ENCODE assay signal across 8 mouse cellular contexts in genomic region chr3:97938814-97939526, GRCm38 (mm10). TPM values are rescaled to one million over a fixed set of nuclear protein-coding genes. Genes with fewer than 3 reads are reported as not detected.
DNase-seq lines count a peak whose midpoint lies in the region; ATAC-seq and TF ChIP-seq lines count a peak whose summit lies in the region.

No protein-coding gene starts in this region.

- peak; percentile 33 for DNase-seq in R1 (ENCODE audit: low read depth, low spot score)
- DNase-seq in liver, postnatal 0 days: no peak
- no peak for DNase-seq in gastrocnemius, adult 18-20 months (ENCODE audit: low spot score)
- DNase-seq in cerebellum, postnatal 14 days: no peak
- DNase-seq in left cerebral cortex, adult 8-10 months (ENCODE audit: low spot score in 2 of 2): no peak

- no peaks in the 10 kb centered on the region for H3K9me3 ChIP-seq in heart, embryonic 11.5 days (replicated peaks; ENCODE audit: control insufficient read depth, low read length)
- H3K9me3 ChIP-seq in heart, embryonic 12.5 days (replicated peaks): no peaks in the 10 kb centered on the region
- no peaks in the 10 kb centered on the region for H3K9me3 ChIP-seq in forebrain, embryonic 16.5 days (ENCODE audit: control insufficient read depth, low read length)
- H3K9me3 ChIP-seq in liver, postnatal 0 days (ENCODE audit: low read length): no peaks in the 10 kb centered on the region

- H3K9ac ChIP-seq in heart, embryonic 11.5 days (ENCODE audit: low read depth, low read length): peak overlapping the region; percentile 28; the same call in 1 of the 2 replicates
- H3K9ac ChIP-seq in heart, embryonic 12.5 days: no peak overlapping the region
- H3K9ac ChIP-seq in forebrain, embryonic 16.5 days (replicated peaks; ENCODE audit: low read depth, low read length): no peak overlapping the region
- no peak overlapping the region for H3K9ac ChIP-seq in liver, postnatal 0 days (replicated peaks)

- no peak for TF ChIP-seq CTCF in liver, postnatal 0 days (IDR thresholded peaks at IDR 0.05; ENCODE audit: low read depth)

- H3K27me3 ChIP-seq in heart, embryonic 11.5 days (ENCODE audit: control insufficient read depth, insufficient read depth, low read length): no peaks in the 10 kb centered on the region
- H3K27me3 ChIP-seq in heart, embryonic 12.5 days (replicated peaks): peaks cover 5% of the 10 kb centered on the region; the same call in 1 of the 2 replicates
- no peaks in the 10 kb centered on the region for H3K27me3 ChIP-seq in forebrain, embryonic 16.5 days (replicated peaks; ENCODE audit: control insufficient read depth, insufficient read depth, low read length)
- no peaks in the 10 kb centered on the region for H3K27me3 ChIP-seq in liver, postnatal 0 days (ENCODE audit: insufficient read depth, low read length)

- ATAC-seq in heart, embryonic 11.5 days (replicated peaks; ENCODE audit: insufficient number of reproducible peaks, low FRiP score, low TSS enrichment): no peak
- ATAC-seq in heart, embryonic 12.5 days (ENCODE audit: insufficient number of reproducible peaks, low FRiP score): no peak
- ATAC-seq in forebrain, embryonic 16.5 days: peak; percentile 47
- ATAC-seq in liver, postnatal 0 days: no peak

- no peak overlapping the region for H3K27ac ChIP-seq in heart, embryonic 11.5 days (ENCODE audit: low read depth, low read length)
- H3K27ac ChIP-seq in heart, embryonic 12.5 days (ENCODE audit: poor library complexity, severe bottlenecking): no peak overlapping the region
- no peak overlapping the region for H3K27ac ChIP-seq in forebrain, embryonic 16.5 days (ENCODE audit: low read length)
- peak overlapping the region; percentile 55 for H3K27ac ChIP-seq in liver, postnatal 0 days (ENCODE audit: low read depth)

- no peak overlapping the region for H3K4me2 ChIP-seq in heart, embryonic 11.5 days
- no peak overlapping the region for H3K4me2 ChIP-seq in heart, embryonic 12.5 days
- H3K4me2 ChIP-seq in forebrain, embryonic 16.5 days (ENCODE audit: low read length): no peak overlapping the region
- peak overlapping the region; percentile 22; the same call in 1 of the 2 replicates for H3K4me2 ChIP-seq in liver, postnatal 0 days (ENCODE audit: low read depth, low read length)

- no peak overlapping the region for H3K4me3 ChIP-seq in heart, embryonic 11.5 days (ENCODE audit: low read depth, low read length)
- no peak overlapping the region for H3K4me3 ChIP-seq in heart, embryonic 12.5 days
- no peak overlapping the region for H3K4me3 ChIP-seq in forebrain, embryonic 16.5 days (replicated peaks; ENCODE audit: low read length)
- H3K4me3 ChIP-seq in liver, postnatal 0 days (ENCODE audit: low read depth, low read length): no peak overlapping the region

- no peak for TF ChIP-seq EP300 in liver, postnatal 0 days (IDR thresholded peaks at IDR 0.05; ENCODE audit: low read depth)

- WGBS in heart, embryonic 11.5 days (ENCODE audit: insufficient replicate concordance): 52% methylated on average over 7 of the region's 7 CpGs
- WGBS in heart, embryonic 12.5 days: 64% methylated on average over 7 of the region's 7 CpGs
- WGBS in forebrain, embryonic 16.5 days: 7% methylated on average over 7 of the region's 7 CpGs
- 55% methylated on average over 7 of the region's 7 CpGs for WGBS in liver, postnatal 0 days (ENCODE audit: insufficient replicate concordance)

- H3K36me3 ChIP-seq in heart, embryonic 11.5 days (ENCODE audit: control insufficient read depth, insufficient read depth, low read length): no peaks in the 10 kb centered on the region
- H3K36me3 ChIP-seq in heart, embryonic 12.5 days: no peaks in the 10 kb centered on the region
- H3K36me3 ChIP-seq in forebrain, embryonic 16.5 days (ENCODE audit: control insufficient read depth, insufficient read depth): no peaks in the 10 kb centered on the region
- no peaks in the 10 kb centered on the region for H3K36me3 ChIP-seq in liver, postnatal 0 days (replicated peaks; ENCODE audit: insufficient read depth, low read length)

- peaks cover 28% of the 10 kb centered on the region for H3K4me1 ChIP-seq in heart, embryonic 11.5 days (ENCODE audit: control insufficient read depth, insufficient read depth, low read length)
- H3K4me1 ChIP-seq in heart, embryonic 12.5 days (replicated peaks): peaks cover 47% of the 10 kb centered on the region
- peaks cover 37% of the 10 kb centered on the region for H3K4me1 ChIP-seq in forebrain, embryonic 16.5 days (replicated peaks; ENCODE audit: control insufficient read depth, insufficient read depth, low read length)
- H3K4me1 ChIP-seq in liver, postnatal 0 days (ENCODE audit: insufficient read depth): peaks cover 41% of the 10 kb centered on the region

RNA-seq across cellular contexts. Expression of gene Sec22b, which starts 38.0 kb away (rescaled TPM):
- 146 and 151 TPM in 2 replicates for polyA plus RNA-seq in heart, embryonic 11.5 days (2014; fragmentation: Nextera tagmentation; extraction: Ambion mirVana)
- polyA plus RNA-seq in heart, embryonic 12.5 days (2016; fragmentation: Nextera tagmentation; extraction: Ambion mirVana): 123 and 125 TPM in 2 replicates
- 108 and 110 TPM in 2 replicates for polyA plus RNA-seq in forebrain, embryonic 16.5 days (2015; fragmentation: Nextera tagmentation; extraction: Ambion mirVana)
- 40.0 and 42.3 TPM in 2 replicates for polyA plus RNA-seq in liver, postnatal 0 days (2015; fragmentation: Nextera tagmentation; extraction: Ambion mirVana)
- total RNA-seq in gastrocnemius, adult 18-20 months (2021): 10 to 100 TPM; 25.7 to 28.8 TPM
- 10 to 100 TPM; 79.2 to 84.7 (median 83.5) TPM for total RNA-seq in left cerebral cortex, adult 8-10 months (2022)

RNA-seq across cellular contexts. Expression of gene Pde4dip, which starts 50.5 kb away (rescaled TPM):
- 69.8 and 76.7 TPM in 2 replicates for polyA plus RNA-seq in heart, embryonic 11.5 days (2014; fragmentation: Nextera tagmentation; extraction: Ambion mirVana)
- polyA plus RNA-seq in heart, embryonic 12.5 days (2016; fragmentation: Nextera tagmentation; extraction: Ambion mirVana): 101 and 109 TPM in 2 replicates
- 82.1 and 83.9 TPM in 2 replicates for polyA plus RNA-seq in forebrain, embryonic 16.5 days (2015; fragmentation: Nextera tagmentation; extraction: Ambion mirVana)
- 8.1 and 8.5 TPM in 2 replicates for polyA plus RNA-seq in liver, postnatal 0 days (2015; fragmentation: Nextera tagmentation; extraction: Ambion mirVana)
- 1,000 to 10,000 TPM; 2,910 to 3,459 TPM for total RNA-seq in gastrocnemius, adult 18-20 months (2021)
- 100 to 1,000 TPM; 180 to 198 (median 186) TPM for total RNA-seq in left cerebral cortex, adult 8-10 months (2022)
